Mouse (Mus musculus): Measurements from ENCODE around the gene Tdpoz2.
"Not testable (repeated sequence)": the region's sequence is repeated elsewhere in the genome, so short reads cannot be mapped to it uniquely, and the experiment has no call there.

Gene Tdpoz2

DNA sequence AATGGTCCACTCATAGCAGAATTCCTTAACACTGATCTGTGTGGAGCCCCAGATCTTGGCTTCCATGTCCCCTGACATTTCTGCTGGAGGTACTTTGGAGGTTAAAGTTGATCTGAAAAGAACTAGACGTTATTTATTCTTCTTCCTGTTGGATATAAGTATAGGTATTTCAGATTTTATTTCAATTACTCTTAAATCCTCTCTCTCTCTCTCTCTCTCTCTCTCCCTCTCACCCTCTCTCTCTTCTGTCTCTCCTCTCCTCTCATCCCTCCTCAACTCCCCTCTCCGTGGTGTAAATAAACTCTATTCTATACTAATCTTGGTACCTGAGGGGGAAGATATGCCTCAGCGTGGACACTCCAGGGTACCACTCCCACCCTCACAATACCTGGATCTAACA is at the start of gene Tdpoz2:
Gene Tdpoz2 (minus strand): TSS at position 101 of the 400 bp plus-strand sequence.
- DNase-seq (ENCODE audit: extremely low spot score), result no peak

GRCm38 (mm10) chr3:93692970-93693369 is 40.5 kb upstream of the Tdpoz2 start, which contains the start of gene Gm37596:
Gene Gm37596, minus strand, starts transcription at chr3:93693070.
- DNase-seq (ENCODE audit: extremely low spot score), result not testable (repeated sequence)

DNA sequence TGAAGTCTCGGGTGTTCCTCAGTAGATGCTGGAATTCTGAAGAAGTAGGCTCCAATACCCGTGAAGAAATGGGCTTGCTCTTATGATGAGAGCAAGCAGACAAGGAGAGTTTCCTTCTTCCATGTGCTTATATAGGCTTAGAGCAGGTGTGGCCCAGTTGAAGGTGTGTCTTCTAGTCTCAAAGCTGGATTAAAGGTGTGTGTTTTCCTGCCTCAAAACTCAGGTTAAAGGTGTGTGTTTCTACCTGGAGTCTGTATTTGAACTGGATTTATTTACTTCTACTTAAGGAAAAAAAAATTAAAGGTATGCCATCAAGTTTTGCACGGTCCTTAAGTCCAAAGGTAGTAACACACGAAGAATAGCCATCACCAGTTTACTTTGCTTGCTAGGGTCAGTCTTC is 23.7 kb upstream of the Tdpoz2 start, which contains the start of gene Tdpoz1:
Gene Tdpoz1 (minus strand): TSS at position 101 of the 400 bp plus-strand sequence.
- DNase-seq (ENCODE audit: extremely low spot score), result not testable (repeated sequence)

DNA sequence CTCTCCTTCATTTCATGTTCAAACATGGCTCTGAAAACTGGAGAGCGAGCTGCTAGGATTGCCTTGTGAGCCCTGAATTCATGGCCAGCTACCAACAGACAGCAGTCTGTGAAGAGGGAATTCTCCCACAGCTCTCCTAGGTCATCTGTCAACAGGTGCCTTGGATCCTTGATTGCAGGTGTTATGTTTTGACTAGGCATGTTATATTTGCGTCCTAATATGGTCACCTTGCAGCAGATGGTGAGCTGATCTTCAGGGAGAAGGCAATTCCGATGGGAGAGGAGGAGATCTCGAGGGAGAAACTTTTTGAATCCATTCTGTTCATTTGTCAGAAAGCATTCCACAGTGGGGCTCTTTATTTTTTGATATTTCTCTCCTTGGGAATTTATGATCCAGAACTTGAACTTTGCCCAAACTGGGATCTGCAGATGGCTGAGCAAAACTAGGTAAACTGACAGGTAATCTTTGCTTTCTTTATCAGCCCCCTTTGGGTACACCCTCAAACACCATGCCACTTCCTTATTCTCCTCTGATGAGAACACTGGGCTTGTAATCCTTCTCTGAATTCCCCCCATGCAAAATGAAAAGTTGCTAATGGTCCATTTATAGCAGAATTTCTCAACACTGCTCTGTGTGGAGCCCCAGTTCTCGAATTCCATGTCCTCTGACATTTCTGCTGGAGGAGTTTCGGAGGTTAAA is 18.5 kb upstream of the Tdpoz2 start:
- DNase-seq (ENCODE audit: extremely low spot score), result not testable (repeated sequence)

DNA sequence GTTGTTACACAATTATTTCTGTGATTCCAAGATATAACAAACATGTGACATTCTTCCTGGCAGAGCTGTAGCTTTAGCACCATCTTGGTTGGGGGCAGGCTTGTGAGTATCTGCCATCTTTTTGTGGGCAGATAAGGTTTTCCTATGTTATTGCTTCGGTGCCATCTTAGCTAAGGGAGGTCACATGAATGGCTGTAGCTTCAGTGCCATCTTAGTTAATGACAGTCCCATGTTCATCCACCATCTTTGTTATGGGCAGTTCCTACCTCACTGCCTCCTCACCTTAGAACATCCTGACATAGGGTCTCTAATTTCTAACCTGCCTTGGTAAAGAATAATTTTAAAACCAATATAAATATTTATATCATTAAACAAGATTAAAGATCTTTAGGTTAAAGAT is 1.8 kb upstream of the Tdpoz2 start:
- DNase-seq (ENCODE audit: extremely low spot score), result no peak

- DNase-seq (ENCODE audit: extremely low spot score), result not testable (repeated sequence)
These were observed 21.4 kb downstream of the Tdpoz2 start for GRCm38 (mm10) chr3:93630917-93631714.

- DNase-seq (ENCODE audit: extremely low spot score), result peak; percentile 8
These were observed 43.5 kb downstream of the Tdpoz2 start for GRCm38 (mm10) chr3:93608970-93609369.

GRCm38 (mm10) chr3:93601903-93602302 is 50.6 kb downstream of the Tdpoz2 start:
- no peak for DNase-seq (ENCODE audit: extremely low spot score)

Data from embryo, embryonic 9.5 days (tissue).